Mouse (Mus musculus) 3T3-L1 (cell line): ENCODE measurements around the gene Cym.

Source experiments
- DNase-seq: peaks from one replicate; pipeline ENCODE4 v3.0.0-alpha.2; 2015; ENCODE audit warnings: low read depth, low spot score

Gene Cym

DNA sequence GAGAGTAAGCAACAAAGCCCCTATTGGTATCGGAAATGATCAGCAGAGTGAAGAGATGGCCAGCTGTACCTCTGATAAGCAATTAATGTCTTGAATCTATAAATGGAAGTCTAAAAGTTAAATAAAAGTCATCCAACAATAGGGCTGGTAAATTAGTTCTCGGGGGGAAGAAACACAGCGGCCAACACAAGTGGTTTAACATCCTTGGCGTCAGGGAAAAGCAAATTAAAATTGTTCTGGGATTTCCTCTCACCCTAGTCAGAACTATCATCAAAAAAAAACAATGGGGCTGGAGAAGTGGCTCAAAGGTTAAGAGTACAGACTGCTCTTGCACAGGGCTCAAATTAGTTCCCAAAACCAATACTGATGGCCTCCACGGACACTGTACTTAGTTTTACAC lies 4.3 kb upstream of the Cym start:
- no peak for DNase-seq

DNA sequence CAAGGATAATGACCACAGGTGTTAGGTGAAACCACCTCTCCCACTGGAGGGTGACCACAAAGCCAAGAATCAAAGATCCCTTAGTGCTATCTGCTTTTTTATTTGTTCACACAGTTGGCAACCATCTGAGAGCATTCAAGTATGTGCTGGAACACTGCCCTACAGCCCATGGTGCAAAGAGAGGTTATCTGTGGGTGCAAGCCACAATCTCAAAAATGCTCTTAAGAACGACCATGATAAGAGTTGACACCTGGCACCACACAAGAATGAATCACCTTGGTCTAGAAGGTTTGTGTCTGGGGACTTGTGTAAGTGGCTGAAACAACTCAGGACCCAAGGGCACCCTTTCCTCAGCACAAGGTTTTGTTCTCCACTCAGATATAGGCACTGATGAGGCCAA lies 1.7 kb upstream of the Cym start:
- no peak for DNase-seq

DNA sequence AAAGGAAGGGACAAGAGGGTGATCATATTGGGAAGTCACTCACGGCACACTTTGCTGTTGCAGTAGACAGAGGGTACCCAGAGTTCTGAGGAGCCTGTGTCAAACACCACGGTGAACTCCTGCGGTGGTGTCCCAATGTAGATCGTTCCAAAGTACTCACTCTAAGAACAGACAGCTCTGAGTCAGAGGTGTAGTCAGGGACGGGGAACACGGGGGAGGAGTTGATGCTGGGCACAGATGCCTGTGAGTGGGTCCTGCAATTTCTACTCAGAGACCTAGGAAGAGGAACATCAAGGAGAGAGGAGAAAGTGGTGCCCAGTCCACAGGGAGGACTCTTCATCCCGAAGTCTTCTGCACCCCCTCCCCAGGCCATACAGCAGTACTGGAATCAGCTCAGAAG lies 3.0 kb downstream of the Cym start:
- no peak for DNase-seq

DNA sequence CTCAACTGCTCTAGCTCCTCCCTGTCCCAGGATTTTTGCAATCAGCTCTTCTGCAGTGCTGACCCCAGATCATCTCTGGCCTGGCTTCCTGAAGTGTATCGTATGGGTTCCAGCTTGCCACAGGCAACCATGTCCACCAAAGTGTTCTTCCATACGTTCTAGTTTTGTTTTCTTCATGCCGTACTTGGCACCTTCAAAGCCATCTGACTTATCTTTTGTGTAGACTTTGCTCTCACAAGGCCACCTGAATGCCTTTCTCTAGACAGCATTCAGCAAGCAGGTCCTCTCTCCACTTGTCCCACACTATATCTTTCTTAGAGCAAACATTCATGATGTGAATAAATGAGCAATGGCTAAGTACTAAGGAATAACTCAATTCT lies 4.4 kb downstream of the Cym start:
- no peak for DNase-seq

DNA sequence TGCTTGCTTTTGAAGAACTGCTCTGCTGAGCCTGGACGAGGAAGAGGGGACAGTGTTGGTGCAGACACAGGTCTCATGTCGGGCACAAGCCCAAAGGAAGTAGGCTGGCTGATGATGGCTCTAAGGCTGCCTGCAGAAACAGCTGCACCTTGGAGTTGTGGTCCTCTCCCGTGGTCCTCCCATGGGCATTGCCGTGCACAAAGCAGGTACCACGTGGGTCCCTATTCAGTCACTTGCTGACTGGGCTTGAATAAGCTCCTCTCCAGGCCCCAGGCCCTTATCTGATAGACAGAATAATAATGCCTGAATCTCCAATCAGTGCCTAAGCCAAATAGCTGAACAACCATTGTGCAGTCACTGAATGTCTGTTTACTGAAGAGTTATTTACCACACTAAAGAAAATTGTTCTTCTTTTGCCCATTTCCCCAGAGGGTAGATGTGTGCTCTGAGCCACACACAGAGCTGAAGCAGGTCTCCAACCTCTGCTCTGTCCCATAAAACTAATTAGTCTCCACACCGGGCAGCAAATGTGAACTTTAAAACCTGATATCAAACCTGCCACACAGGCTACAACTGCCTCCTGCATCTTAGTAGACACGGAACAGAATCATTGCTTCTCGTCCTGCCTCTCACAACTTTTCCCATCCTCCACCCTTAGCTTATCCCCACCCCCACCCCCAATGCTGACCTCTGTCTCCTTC lies 5.0 kb downstream of the Cym start:
- DNase-seq: no peak

DNA sequence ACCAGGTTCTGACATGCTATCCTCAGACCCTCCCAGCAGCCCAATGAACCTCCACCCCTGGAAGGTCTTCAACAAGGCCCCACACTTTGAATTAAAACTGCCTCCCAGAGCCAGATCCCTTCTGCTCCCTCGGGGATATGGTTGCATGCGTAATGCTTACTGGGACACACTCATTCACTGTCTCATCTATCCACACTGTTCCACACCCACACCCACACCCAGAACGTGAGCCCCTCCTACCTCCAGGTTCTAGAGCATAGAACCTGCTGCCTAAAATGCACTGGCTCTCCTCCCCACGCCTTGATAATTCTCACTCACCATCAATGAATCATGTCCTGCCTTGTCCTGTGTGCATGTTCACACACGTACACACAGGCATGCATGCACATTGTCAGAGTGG lies 6.9 kb downstream of the Cym start:
- no peak for DNase-seq

DNA sequence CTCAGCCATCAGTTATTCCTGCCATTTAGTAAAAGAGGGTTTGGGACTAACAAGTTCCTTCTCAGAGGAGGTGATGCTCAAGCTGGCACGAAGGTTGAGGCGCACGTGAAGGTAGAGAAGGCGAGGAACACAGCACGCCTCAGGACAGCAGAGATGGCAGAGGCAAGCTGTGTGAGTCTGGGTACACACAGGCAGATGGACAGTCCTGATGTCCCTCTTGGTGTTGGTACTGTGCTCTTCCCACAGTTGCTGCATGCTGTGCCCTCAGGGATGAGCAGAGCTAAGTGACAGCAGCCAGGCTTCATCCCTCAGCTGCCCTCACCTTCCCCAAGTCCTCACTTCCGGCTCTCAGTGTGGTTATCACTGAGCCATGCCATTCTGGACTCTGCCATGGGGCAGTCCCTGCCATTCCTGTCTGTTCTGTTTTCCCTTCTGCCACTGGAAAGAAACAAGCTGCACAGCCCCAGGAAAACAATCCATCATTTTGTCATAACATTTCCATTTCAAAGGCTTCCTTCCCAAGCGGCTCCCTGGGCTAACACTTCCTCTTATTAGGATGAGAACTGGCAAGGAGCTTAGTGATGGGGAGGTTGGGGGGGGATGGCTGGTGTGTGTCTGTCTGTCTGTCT lies 13.8 kb downstream of the Cym start:
- no peak for DNase-seq

DNA sequence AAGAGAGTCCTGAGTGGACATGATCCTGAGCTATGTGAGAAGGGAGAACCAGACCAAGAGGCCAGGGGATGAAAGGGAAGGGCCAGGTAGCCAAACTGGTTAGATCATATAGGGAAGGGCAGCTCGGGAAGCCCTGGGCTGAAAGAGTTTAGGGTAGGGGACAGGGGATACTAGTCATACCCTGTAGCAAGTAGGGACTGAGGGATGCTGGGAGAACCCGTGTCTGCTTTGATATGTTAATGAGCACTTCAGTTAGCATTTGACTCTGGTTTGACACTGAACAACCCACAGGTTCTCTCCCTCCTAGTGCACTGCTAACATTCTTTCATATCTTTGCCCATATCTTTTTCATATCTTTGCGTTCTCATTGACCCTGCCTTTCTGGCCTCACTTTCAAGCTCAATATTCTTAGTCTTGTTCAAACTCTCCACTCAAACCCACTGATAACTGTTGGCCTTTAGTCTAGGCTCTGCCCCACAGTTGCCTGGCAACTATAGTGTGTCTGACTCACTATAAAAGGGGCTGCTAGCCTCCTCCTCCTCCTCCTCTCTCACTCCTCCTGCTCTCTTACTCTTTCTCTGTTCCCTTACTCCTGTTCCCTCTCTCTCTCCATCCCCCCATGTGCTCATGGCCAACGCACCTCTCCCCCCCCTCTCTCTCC lies 14.9 kb downstream of the Cym start:
- DNase-seq: no peak

DNA sequence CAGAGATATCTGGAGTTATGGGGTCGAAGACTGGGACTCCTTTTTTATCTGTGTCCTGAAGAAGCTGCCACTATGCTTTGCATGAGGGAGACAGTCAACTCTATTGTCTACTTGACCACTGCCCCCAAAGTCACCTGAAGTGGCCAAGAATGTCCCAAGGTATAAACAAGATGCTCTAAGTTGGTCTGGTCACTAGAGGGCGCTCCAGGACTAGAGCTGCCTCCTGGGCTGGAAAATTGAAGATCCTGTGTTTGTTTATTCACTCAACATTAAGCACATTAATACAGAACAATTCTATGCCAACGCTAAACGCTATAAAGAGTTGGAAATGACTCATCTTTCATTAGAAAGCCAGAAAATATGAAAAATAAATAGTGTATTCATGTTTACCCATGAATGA lies 15.5 kb downstream of the Cym start:
- DNase-seq: peak; percentile 73

DNA sequence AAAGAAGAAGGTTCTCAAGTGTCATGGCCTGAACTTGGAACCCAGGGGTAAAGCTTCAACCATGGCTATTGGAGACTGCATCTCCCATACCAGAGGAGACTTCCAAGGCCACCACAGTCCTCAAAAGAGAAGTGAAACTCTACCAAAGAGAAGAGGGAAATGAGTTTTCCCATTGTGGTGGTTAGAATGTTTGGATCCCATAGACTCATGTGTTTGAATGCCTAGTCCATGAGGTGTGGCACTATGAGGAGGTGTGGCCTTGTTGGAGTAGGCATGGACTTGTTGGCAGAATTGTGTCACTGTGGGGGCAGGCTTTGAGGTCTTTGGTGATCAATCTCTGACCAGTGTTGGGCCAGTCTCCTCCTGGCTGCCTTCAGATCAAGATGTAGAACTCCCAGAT lies 16.4 kb downstream of the Cym start:
- no peak for DNase-seq

DNA sequence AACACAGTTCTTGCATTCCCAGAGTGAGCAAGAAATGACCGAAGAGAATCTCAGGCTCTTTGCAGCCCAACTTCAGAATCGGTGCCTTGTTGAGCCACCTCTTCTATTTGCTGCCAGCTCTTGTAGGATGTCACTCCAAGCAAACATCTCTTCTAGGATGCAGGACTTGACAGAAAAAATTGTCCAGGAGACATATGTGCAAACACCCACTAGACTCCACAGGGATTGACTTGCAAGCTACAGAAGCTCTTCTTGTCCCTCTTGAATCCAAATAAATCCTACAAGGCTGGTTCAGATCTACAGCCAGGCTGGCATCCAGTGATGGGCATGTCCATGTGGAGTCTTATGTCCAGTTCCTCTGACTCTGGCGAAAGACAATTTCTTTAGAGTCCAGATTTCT lies 17.1 kb downstream of the Cym start:
- DNase-seq: no peak

DNA sequence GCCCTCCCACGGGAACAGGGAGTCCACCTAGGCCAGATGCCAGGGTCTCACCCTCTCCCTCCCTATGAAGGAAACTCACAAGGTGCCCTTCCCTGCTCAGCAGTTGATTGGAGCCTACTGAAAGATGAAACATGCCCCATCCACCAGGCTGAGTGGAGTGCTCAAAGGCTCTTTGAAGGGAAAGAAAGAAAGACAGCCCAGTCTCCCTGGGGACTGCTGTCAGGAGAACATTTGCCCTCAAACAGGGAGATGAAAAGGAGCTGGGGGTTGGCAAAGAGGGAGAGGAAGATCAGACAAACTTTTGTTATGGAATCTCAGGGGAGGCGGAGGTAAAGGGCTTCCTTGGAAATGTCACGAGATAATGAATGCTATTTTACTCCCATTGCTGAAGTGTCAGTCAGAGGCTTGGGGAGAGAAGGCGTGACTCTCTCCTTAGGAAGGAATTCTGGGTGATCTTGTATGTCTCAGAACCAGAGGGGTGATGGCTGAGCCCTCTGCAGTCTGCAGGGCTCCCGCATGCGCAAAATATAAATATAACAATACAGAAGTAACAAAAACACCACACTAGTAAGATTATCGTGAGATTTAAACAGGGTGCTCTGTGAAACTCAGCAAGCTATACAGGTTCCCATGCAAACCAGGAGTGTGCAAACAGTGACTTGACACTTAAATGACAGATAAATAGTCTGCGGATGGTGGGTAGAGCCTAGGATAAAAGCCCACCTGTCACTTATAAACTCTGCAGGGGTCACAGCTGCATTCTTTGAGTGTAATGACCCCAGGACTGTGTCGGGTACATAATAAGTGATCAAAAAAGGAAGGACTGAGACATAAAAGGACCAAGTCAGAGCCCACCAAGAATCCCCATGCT lies 20.0 kb downstream of the Cym start:
- no peak for DNase-seq

DNA sequence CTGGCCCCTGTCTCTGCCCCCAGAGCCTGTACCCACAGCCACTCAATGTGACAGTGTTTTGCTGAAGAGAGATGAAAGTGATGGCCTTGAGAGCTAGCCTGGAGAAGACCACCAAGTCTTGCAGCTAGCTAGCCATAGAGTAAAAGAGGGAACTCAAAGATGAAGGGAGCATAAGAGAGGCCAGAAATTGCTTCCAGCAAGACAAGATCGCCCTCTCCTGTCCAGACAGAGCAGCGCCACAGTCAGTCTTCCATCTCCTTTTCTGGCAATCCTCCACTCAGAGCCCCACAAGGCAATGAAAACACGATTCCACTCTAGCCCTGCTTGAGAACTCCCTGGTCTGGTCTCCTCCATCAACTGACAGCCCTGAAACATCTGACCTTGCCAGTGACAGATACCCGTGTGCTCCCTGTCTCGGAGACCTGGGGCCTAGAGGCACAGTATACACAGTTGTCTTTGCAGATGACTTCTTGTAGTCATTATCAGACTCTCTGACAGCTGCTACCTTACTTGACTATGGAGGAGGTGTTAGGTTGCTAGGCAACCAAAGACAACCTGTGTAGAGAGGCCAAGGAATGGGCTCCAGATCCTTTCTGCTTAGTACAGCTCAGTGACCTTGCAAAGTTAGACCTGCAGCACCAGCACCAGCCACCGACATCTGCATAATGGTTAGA lies 33.2 kb downstream of the Cym start:
- DNase-seq: peak; percentile 46

DNA sequence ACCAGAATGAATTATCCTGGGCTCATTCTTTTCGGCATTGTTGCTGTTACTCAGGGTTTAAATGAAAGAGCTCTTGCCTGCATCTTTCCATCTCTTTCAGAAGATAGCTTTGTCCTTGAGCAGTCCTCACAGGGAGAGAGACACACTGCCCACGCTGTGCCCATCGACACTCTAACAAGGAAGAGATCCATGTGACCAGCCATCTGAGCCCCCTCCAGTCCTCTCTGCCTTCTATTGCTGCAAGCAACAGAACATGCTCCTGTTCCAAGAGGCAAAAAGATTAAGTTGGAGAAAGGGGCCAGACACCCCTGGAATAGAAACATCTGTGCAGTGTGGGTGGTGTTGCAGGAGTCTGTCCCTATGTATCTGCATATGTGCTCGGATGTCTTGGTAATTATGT lies 34.5 kb downstream of the Cym start:
- DNase-seq: no peak

DNA sequence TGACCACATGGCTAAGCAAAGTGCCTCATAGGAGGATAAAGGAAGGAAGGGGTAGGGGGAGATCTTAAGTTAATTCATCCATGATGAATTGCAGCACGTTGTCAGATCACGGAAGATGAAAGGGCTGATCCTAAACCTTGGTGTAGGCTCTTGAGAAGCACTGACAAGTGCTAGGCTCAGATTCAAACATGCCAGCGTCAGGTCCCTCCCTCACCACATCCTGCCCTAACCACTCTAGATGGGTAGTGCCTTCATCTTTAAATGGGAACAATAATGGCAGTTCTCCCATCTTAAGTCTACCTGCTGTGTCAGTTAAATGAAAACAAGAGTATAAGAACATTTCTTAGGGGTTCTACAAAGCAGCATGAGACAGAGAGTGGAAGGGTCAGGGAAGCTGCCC lies 35.9 kb downstream of the Cym start:
- no peak for DNase-seq

DNA sequence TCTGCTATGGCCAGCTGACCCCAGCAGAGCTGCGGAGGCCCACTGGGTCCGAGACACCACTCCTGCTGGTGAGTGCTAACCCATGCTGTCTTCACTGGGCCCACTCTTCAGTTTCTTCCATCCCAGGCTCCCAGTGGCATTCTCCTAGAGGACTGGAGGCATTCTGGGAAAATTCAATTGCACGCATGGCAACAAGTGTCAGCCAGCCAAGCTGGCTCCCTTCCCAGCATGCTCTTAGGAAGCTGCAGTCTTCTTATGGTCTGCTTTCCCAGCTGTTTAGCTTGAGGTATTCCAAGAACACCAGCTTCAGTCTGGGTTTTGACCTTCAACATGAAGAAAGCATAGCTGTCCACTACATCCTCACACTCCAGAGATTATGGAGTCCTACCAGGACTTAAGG lies 38.4 kb downstream of the Cym start:
- DNase-seq: no peak

DNA sequence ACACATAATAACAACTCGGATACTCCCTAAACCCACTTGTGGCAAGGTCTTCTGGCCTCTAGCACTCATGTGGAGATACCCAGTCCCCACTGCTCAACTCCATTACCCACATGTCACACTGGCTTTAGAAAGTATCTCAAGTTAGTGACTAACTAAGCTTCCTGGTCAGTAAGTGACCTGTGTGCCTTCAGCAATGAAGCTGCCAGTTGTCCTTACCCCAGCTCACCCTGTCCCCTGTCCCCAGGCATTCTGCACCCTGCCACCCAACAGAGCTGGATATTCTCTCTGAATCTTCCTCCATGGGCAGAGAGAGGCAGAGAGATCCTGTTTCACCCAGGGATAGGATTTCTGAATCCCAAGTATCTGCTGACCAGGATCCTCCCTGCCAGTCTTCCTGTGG lies 38.8 kb downstream of the Cym start, which contains the start of gene Kcna10:
TSS of gene Kcna10 (plus strand) at position 301 of the 400 bp plus-strand sequence.
- no peak for DNase-seq

DNA sequence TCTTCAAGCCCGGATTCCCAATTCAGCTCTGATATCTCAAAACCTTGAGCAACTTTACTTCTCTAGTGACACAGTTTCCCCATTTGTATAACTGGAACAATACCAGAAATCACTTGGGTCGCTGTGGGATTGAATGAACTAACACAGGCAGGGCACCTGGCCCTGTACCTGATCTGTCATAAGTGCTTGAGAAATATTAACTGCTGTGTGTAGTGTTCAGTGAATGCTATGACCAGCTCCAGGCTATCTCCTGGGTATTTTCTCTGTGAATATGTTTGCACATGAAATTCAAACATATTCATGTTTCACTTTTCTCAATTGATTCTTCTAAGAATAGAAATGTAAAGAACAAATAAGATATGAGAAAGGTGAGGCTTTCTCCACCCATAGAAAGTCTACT lies 40.7 kb downstream of the Cym start:
- DNase-seq: no peak

DNA sequence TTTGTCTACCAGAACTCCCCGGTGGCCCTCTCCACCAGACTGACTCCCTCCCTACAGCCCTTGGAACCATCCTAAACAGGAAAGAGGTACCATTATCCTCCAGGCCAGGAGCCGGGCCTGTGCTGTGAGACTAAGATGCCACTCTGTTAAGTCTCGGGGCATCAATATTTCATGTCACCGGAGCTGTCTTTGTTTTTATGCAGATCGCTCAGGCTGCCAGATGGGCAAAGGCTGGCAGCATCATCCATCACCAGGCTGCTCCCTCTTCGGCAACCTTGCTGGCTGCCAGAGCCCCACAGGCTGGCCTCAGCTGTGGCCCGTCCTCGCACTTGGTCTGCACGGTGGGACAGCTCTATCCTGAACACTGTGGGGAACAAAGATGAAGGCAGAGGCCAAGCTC lies 45.0 kb downstream of the Cym start:
- no peak for DNase-seq

DNA sequence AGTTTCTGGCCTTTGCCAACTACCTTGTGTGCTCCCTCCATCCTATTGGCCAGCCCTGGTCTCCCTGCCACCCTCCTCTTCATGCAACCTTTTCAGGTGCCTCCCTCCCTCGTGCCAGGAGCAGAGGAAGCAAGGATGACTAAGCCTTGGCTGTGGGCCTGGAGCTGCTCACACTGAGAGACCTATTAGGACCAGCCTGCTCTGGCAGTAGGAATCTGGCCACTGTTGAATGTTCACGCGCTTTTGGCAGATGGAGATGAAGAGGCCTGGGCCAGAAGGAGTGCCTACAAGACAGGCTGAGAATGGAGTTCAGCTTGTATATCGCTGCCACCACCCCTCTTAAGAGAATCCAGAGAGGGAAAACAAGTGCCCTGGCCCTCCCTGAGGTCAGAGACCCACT lies 46.0 kb downstream of the Cym start:
- peak; percentile 37 for DNase-seq

DNA sequence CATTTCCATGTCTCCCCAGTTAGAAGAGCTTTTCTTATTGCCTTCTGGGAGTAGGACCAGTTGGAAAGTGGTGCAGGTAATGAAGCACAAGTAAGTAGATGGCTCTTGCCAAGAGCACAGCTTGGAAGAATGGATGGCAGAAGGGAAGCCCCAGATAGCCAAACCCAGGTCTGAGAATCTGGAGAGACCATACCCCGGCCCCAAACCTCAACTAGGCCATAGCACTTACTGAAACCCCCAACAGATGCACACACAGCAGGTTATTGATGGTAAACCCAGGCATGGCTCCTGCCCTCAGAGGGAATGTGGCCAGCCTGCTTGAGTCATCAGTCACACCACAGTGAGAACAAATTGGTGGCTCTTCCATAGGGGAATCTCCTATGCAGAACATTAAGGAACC lies 49.0 kb downstream of the Cym start:
- DNase-seq: no peak

DNA sequence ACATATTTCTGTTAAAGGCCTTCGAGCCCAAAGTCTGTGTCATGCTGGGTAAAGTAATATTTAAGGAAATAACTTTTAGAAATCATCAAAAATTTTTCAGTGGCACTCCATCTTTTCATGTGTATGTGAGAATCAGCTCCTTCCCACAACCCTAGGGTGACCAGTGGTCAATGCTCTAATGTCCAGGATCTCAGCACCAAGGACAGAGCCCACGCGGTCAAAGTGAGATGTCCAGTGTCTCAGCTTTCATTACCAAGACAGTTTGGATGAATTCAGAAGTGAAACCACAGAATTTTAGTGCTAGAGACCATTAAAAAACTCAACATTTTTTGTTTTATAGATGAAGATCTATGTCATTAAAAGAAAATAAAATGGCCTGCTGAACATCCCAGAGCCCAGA lies 49.6 kb downstream of the Cym start:
- peak; percentile 56 for DNase-seq
